12 mouse cellular contexts compared by ENCODE assay signal in genomic region chr4:133063799-133064198, GRCm38 (mm10). TPM values are rescaled to one million over a fixed set of nuclear protein-coding genes. Genes with fewer than 3 reads are reported as not detected.
DNase-seq lines count a peak whose midpoint lies in the region; ATAC-seq and TF ChIP-seq lines count a peak whose summit lies in the region.
"Had no signal": no experiment of that assay in that cellular context is flagged by ENCODE, and none has a peak within 500 bp of the region (broad histone marks: within the 10 kb centered on the region; RNA-seq: fewer than 3 reads in every experiment).

No protein-coding gene starts in this region.

- H3K27ac ChIP-seq in heart, adult 2 months, result peak overlapping the region; percentile 78
- peak overlapping the region; percentile 5; the same call in 1 of the 2 replicates for H3K27ac ChIP-seq in heart, embryonic 13.5 days (replicated peaks)
- peak overlapping the region; percentile 48; the same call in 1 of the 2 replicates for H3K27ac ChIP-seq in liver, embryonic 15.5 days (replicated peaks)
- H3K27ac ChIP-seq in embryonic facial prominence, embryonic 10.5 days (replicated peaks), result no peak overlapping the region
- H3K27ac ChIP-seq: hindbrain, postnatal 0 days; limb, embryonic 12.5 days; neural tube, embryonic 15.5 days had no signal

- TF ChIP-seq CTCF in heart, adult 2 months (IDR thresholded peaks at IDR 0.05), result no peak

- no peak for ATAC-seq in heart, embryonic 13.5 days (ENCODE audit: extremely low read depth, insufficient number of reproducible peaks, low FRiP score, low TSS enrichment)
- peak; percentile 40; the same call in 1 of the 2 replicates for ATAC-seq in liver, embryonic 15.5 days (ENCODE audit: insufficient read depth)
- ATAC-seq: hindbrain, postnatal 0 days; midbrain, embryonic 16.5 days had no signal

- peak in 1 of 2 experiments; percentile 74 for DNase-seq in heart, adult 2 months
- DNase-seq in kidney, adult 8-10 months, result peak; percentile 90 to 92
- no peak for DNase-seq in right cerebral cortex, postnatal 4 days
- no peak for DNase-seq in right cerebral cortex, postnatal 25 days
- no peak for DNase-seq in embryonic facial prominence, embryonic 10.5 days (ENCODE audit: low spot score)
- DNase-seq: cerebellum, adult 11 months had no signal

- 0 out of 2 replicates have a peak, but pooled peaks cover 3% of the 10 kb centered on the region for H3K79me2 ChIP-seq in heart, adult 2 months (replicated peaks; ENCODE audit: control insufficient read depth, insufficient read depth, low read length)

- no peak for TF ChIP-seq POLR2A in heart, adult 2 months (IDR thresholded peaks at IDR 0.05; ENCODE audit: insufficient read depth, low read depth, low read length)

- intact Hi-C loops in heart, adult 2 months (cut with DNase I), result no loop called here

- H3K27me3 ChIP-seq in heart, adult 2 months (ENCODE audit: control insufficient read depth, insufficient read depth, low read length), result no peaks in the 10 kb centered on the region
- no peaks in the 10 kb centered on the region for H3K27me3 ChIP-seq in heart, embryonic 13.5 days (replicated peaks)
- no peaks in the 10 kb centered on the region for H3K27me3 ChIP-seq in liver, embryonic 15.5 days
- H3K27me3 ChIP-seq in embryonic facial prominence, embryonic 10.5 days (replicated peaks; ENCODE audit: low read depth, poor library complexity, severe bottlenecking), result no peaks in the 10 kb centered on the region
- H3K27me3 ChIP-seq: limb, embryonic 12.5 days; neural tube, embryonic 15.5 days had no signal

- peaks cover 5% of the 10 kb centered on the region for H3K4me1 ChIP-seq in heart, adult 2 months (ENCODE audit: control insufficient read depth, insufficient read depth, low read length)
- peaks cover 51% of the 10 kb centered on the region for H3K4me1 ChIP-seq in heart, embryonic 13.5 days
- H3K4me1 ChIP-seq in liver, embryonic 15.5 days (replicated peaks), result peaks cover 27% of the 10 kb centered on the region
- H3K4me1 ChIP-seq in embryonic facial prominence, embryonic 10.5 days, result peaks cover 24% of the 10 kb centered on the region

- H3K4me2 ChIP-seq in heart, embryonic 13.5 days, result no peak overlapping the region
- no peak overlapping the region for H3K4me2 ChIP-seq in liver, embryonic 15.5 days
- H3K4me2 ChIP-seq: limb, embryonic 12.5 days; neural tube, embryonic 15.5 days had no signal

- peak overlapping the region; percentile 46; the same call in 1 of the 2 replicates for H3K9ac ChIP-seq in heart, adult 2 months (ENCODE audit: low read depth, low read length)
- peak overlapping the region; percentile 5; the same call in 1 of the 2 replicates for H3K9ac ChIP-seq in heart, embryonic 13.5 days
- no peak overlapping the region for H3K9ac ChIP-seq in liver, embryonic 15.5 days
- H3K9ac ChIP-seq: limb, embryonic 12.5 days; neural tube, embryonic 15.5 days had no signal

- WGBS in heart, adult 2 months, result 57% methylated on average over 13 of the region's 13 CpGs
- 58% methylated on average over 13 of the region's 13 CpGs for WGBS in heart, embryonic 13.5 days
- 80% methylated on average over 13 of the region's 13 CpGs for WGBS in liver, embryonic 15.5 days (ENCODE audit: insufficient replicate concordance)
- 79% methylated on average over 13 of the region's 13 CpGs for WGBS in embryonic facial prominence, embryonic 10.5 days

- H3K36me3 ChIP-seq in heart, adult 2 months (ENCODE audit: control insufficient read depth, insufficient read depth, low read length), result peaks cover 4% of the 10 kb centered on the region; the same call in 1 of the 2 replicates
- peaks cover 93% of the 10 kb centered on the region for H3K36me3 ChIP-seq in heart, embryonic 13.5 days
- peaks cover 45% of the 10 kb centered on the region for H3K36me3 ChIP-seq in liver, embryonic 15.5 days (replicated peaks)
- peaks cover 97% of the 10 kb centered on the region for H3K36me3 ChIP-seq in embryonic facial prominence, embryonic 10.5 days (replicated peaks)

- TF ChIP-seq EP300 in heart, adult 2 months (IDR thresholded peaks at IDR 0.05; ENCODE audit: insufficient read depth, low read depth, low read length), result 0 out of 2 replicates have a peak, but pooled peaks have one; percentile 54

- H3K9me3 ChIP-seq in heart, embryonic 13.5 days, result no peaks in the 10 kb centered on the region
- H3K9me3 ChIP-seq in liver, embryonic 15.5 days (replicated peaks), result no peaks in the 10 kb centered on the region
- no peaks in the 10 kb centered on the region for H3K9me3 ChIP-seq in embryonic facial prominence, embryonic 10.5 days
- H3K9me3 ChIP-seq: limb, embryonic 12.5 days; neural tube, embryonic 15.5 days had no signal

- H3K4me3 ChIP-seq in heart, adult 2 months, result no peak overlapping the region
- no peak overlapping the region for H3K4me3 ChIP-seq in heart, embryonic 13.5 days
- H3K4me3 ChIP-seq in liver, embryonic 15.5 days (replicated peaks), result no peak overlapping the region
- H3K4me3 ChIP-seq in embryonic facial prominence, embryonic 10.5 days, result no peak overlapping the region
- H3K4me3 ChIP-seq: limb, embryonic 12.5 days; neural tube, embryonic 15.5 days had no signal

RNA-seq across cellular contexts. Expression of gene Ahdc1, which starts 52.7 kb away (rescaled TPM):
- total RNA-seq in heart, adult 2 months (2021), result 10 to 100 TPM; 42.6 to 50.9 TPM
- 19.5 and 21.8 TPM in 2 replicates for polyA plus RNA-seq in heart, adult 2 months (2012; rRNA removed)
- 6.5 and 6.9 TPM in 2 replicates for polyA plus RNA-seq in heart, embryonic 13.5 days (2015; fragmentation: Nextera tagmentation; extraction: Ambion mirVana)
- 1.1 and 1.3 TPM in 2 replicates for polyA plus RNA-seq in liver, embryonic 15.5 days (2015; fragmentation: Nextera tagmentation; extraction: Ambion mirVana)
- 11.5 and 11.6 TPM in 2 replicates for polyA plus RNA-seq in embryonic facial prominence, embryonic 10.5 days (2016; fragmentation: Nextera tagmentation; extraction: Ambion mirVana)

Comparison
In these comparisons a context has a peak if more than half of its experiments do, and no peak if none do; other contexts are left out.
1. DNase-seq: peak in kidney, adult 8-10 months (2 of 2); none in right cerebral cortex, postnatal 4 days (single experiment), right cerebral cortex, postnatal 25 days (single experiment) and embryonic facial prominence, embryonic 10.5 days (single experiment).